Mouse (Mus musculus) yolk sac, embryonic 10.5 days (tissue): ENCODE measurements at regions not wholly inside any gene's neighbourhood (a gene's known extent, or its start where the extent isn't known, plus 50 kb on each side); places are given as distances from the start of the nearest gene placed in this dataset.

Experiments
- DNase-seq: peaks from one replicate; pipeline ENCODE4 v3.0.0-alpha.2; 2017; ENCODE audit warnings: low spot score

DNA sequence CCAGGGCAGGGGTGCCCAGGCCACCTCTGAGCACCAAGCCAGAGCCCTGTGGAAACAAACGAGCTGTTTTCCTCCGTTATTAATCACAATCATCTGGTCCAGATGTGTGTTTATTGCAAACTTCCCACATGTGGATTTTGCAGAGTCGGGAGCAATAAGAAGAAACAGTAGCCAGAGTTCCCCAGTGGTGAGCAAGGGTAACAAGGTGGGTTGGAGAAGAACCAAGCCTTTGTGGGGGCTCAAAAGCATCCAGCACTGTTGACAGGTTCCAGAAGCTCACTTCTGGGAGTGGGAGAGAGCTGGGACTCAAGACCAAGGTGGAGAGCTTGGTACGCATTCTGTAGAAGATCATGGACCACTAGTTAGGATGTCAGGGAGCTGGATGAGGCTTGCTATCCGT, 63.6 kb downstream of the Hif1an start:
- DNase-seq = no peak

DNA sequence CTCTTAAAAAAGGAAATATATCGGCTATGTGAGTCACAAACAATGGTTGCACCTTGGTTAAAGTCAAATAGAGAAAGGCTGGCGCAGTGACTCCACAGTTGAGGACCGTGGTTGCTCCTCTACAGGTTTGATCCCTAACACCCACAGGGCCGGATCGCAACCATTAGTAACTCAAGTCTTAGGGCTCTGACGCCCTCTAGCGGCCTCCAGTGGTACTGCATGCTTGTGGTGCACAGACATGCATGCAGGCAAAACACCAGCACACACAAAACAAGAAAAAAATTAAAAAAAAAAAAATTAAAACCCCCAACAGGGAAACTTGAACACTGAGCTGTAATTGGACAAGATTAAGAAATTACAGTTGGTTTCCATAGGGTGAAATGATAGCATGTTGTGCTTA, 67.1 kb downstream of the Hif1an start:
- no peak for DNase-seq

DNA sequence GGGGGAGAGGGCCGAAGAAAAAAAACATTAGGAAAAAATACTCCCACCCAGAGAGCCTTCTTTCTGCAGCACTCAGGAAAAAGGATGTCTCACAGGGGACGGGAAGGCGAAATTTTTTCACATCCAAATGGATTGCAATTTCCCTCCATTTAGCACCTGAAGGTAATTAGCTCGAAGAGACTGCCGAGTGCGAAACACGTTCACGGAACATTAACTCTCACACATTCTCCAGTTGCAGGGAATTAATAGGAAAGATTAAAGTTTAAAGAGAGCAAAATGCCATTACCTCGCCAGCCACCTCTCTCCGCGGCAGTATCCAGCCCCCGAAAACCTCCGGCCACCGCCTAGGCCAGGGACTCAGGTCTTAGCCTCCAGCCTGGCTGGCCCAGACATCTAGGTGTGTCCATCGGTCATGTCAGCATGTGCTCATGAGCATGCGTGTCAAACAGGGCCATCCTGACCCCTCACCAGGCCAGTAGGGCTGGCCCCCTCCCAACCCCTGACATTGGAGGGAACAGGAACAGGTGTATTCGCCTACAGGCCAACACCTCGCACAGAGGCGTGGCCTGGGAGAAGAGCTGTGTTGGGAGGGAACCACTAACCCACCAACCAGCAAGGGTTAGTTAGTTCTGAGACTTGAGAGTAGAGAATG, 68.8 kb downstream of the Hif1an start:
- no peak for DNase-seq

DNA sequence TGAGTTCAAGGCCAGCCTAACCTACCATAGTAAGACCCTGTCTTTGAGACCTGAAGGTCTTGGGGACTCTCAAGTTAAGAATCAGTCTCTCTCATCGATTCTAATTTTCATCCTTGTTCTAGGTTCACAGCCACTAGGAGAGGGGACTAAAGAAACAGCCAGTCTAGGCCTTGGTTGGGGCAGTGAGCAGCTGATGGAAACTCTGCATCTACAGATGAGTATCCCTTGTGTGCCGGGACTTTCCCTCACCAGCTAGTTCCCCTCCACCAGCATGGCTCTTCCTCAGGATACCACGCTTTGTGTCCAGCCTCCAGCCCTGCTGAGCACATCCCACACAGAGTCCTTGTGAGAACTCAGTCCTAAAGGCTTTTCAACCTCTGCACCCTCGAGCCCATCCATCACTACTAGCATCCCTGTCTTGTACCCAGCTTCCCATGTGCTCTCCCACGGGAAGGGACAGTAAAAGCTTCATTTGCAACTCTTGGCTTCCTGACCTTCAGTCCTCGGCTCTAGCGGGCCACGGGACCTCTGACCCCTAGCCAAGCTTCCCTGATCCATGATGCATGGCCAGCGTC, 74.6 kb downstream of the Hif1an start:
- DNase-seq = no peak

DNA sequence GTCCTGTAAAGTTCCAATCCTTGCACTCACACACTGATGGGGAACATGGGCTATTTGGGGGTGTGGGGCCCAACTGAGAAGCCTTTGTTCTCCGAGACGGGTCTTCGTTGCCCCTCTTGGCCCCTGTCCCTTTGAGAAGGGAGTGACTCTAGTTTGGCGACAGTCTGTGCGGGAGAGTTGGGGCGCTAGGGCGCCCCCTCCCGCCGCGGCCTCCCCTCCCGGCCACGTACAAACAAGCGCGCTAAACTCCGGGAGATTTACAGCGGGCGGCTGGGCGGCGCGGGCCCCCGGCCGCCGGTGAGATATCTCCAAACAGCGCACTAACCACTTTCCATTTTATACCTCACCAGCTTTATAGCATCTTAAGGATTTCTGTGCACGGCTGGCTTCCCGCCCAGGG, 77.4 kb downstream of the Hif1an start:
- DNase-seq = no peak

DNA sequence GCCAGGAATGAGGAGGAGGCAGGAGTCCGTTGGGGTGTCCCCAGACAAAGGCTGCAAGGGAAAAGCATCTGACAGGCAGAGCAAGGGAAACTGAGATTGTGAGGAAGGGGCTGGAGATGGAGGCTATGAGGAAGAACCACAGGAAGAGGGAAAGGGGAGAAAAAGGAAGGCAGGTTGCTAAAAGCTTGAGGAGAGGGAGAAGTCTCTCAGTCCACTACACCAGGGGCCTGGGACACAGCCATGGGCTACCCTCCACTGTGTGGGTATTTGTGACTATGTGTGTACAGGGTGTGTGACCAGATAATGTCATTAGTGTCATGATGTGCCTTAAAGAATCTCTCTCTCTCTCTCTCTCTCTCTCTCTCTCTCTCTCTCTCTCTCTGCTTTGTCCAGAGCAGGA, 77.9 kb downstream of the Hif1an start:
- DNase-seq = no peak

DNA sequence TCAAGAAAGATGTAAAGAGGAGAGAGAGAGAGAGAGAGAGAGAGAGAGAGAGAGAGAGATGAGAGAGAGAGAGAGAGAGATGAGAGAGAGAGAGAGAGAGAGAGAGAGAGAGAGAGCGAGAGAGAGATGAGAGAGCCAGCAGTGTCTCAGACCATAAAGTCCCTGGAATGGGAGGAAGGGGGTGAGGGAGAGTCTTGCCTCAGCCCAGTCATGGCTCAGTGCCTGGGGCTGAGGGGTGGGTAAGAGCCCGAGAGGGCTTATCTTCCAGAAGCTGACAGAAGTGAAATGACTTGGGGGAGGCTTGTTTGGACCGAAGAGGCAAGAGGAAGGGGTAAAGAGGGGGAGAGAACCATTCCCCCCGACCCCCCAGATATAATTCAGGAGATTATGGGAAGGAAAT, 79.6 kb downstream of the Hif1an start:
- no peak for DNase-seq

DNA sequence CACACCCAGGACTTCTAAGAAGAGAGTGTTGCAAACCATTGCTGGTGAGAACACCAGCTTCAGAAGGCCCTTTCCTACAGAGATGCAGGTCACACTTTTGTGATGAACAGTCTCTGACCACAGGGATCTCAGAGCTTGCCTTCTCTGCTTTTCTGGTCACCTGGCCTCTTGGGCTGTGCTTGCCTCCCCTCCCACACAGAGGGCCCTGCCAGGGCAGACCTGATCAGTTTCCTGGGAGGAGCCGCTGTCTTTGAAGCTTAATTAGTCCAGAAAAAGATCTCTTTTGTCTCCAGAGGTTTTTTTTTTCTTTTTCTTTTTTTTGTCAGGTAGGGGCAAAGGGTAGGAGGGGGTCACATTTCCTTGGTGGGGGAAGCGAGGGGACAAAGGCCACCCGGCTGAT, 81.7 kb downstream of the Hif1an start:
- no peak for DNase-seq

DNA sequence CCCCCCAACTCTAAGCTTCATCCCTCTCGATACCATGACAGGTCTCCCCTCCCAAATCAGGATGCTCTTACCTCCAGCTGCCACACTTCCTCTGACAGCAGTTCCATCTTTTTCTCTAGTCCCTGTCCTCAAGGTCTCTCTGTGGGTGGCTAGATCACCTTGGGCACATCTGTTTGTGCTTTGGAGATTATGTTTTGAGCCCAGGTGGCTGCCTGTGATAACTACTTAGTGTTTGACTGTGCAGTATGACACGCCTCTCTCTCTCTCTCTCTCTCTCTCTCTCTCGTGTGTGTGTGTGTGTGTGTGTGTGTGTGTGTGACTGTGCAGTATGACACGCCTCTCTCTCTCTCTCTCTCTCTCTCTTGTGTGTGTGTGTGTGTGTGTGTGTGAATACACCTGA, 82.3 kb downstream of the Hif1an start:
- DNase-seq = no peak

DNA sequence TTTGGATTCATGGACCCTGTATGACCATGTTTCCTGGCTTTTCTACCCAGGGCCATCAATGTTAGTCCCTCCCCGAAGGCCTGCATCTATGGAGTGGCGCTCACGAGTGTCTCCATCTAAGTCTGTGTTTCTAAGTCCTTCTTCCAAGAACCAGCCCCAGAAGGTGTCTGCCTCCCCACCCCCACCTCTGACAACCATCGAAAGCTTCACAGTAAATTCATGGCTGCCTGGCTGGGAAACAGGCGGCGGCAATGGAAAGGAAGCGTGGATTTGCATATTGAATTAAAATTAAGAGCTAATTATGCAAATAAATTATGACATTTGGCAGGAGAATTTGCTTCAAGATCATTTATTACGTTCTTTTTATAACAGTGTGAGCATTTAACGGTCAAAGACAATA, 83.9 kb downstream of the Hif1an start:
- no peak for DNase-seq

DNA sequence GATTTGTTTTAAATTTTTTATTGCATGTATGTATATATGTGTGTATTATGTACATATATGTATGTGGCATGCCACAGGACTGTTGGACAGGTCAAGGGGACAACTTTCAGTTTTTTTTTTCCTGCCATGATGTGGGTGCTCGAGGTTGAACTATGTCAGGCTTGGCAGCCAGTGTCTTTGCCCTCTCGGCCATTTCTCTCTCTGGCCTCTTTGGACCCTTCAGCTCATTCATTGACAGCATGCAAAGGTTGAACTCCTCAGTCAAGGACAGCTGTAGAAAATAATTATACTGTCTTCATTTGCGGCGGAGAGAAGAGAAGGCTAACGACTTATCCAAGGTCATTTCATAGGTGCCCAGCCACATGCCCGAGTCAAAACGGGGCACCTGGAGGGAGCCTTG, 86.6 kb downstream of the Hif1an start:
- no peak for DNase-seq

DNA sequence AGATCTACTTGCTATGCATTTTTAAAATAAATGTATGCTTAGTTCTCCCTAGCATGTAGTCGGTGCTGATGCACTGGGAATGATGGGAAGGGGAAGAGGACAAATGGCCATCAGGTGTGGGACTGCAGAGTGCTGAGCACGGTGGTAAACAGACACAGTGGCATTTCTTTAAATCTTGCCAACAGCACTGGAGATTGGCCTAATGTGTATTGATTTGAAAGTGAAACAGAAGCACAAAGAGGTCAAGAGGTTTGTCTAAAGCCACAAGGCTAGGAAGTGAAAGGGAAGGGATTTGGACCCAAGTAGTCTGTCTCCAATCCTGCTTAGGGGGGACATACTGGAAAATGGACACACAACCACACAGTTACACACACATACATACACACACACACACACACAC, 88.2 kb downstream of the Hif1an start:
- no peak for DNase-seq

DNA sequence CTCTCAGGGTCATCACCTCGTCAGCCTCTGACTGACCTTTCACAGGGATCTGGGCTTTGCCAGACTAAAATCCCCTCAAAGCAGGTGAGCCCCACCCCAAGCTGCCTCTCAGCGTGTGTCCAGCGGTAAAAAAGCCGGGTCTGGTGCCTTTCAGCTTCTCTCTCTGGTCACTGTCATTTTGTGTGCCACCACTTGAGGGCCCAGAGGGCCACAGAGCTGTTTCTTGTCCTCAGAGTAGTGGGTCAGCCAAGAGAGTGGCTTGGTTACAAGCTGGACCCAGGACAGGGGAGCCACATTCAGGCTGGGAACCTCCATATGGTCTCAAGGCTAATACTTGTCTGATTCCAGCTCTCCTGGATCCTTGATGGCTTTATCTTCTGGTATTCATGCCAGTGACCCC, 89.0 kb downstream of the Hif1an start:
- DNase-seq = no peak

DNA sequence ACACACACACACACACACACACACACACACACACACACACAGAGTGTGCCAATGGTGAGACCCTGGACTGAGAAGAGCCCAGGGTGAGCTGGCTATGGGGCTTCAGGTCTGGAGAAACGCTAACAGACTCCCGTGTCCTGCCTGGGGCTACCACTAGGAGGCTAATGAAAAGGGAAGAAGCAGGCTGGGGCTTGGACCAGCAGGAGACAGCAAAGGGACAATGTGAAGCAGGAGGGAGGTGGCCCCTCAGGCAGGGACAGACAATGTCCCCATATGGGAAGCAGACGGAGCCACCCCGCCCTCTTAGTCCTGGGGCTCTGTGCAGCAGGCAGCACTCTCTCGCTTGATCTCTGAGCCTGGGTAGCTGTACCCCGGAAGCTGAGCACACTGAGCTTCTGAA, 93.1 kb downstream of the Hif1an start:
- DNase-seq = peak; percentile 13

DNA sequence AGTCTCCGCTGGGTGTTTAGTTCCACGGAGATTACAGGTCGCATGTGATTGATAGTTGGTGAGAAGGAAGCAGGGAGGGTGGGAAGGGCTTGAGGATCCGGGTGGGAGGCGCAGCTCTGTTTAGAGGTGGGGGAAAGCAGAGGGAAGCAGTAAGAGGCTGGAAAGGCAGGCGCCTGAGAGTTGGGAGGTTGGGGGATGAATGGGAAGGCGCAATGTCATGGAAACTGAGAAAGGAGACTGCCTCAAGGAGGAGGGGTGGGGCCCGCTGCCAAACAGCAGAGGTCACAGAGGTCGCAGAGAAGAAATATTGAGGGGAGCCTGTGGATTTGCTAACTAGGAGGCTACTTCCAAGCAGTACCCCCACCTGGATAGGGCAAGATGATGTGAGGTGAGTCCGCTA, 96.5 kb upstream of the Pax2 start:
- no peak for DNase-seq

DNA sequence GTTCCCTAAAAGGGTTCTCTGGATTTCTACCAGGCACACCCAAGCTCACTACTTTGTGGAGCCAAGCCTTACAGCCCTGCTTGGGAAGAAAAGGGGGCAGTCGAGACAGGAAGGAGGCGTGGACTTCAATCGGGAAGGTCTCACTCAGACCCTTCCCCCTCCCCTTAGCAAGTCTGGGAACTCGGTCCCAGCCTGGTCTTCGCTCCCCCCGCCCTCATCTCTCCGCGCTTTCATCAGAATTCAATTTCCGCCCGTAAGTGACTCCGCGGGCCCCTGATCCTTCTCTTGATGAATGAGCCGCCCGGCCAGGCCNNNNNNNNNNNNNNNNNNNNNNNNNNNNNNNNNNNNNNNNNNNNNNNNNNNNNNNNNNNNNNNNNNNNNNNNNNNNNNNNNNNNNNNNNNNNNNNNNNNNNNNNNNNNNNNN, 86.3 kb upstream of the Pax2 start:
- DNase-seq = no peak

DNA sequence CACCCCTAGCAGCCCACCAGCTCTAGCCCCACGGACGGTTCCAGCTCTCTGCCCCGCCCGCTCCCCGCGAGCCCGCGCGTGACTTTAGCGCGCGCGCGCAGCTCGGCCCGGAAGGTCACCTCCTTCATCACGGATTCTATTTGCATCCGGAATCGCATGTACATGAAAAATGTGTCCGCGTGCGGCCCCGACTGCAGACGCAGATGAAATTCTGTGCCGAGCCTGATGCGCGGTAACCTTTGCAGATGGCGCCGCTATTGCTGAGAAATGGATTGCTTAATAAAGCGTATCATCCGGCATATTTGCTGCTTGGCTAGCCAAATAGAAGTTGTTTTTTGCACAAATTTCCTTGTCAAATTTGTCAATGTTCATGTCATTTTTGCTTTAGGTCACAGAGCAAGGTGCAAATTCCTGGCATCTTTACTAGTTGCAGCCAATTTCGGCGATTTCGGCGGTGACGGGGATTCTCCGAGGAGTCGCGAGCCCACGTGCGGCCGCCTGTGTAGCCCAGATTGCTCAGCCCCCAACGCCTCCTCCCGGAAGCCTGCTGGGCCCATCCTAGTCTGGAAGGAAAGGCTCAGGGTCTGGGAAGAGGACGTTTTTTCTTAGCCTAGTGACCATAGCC, 81.1 kb upstream of the Pax2 start:
- no peak for DNase-seq

DNA sequence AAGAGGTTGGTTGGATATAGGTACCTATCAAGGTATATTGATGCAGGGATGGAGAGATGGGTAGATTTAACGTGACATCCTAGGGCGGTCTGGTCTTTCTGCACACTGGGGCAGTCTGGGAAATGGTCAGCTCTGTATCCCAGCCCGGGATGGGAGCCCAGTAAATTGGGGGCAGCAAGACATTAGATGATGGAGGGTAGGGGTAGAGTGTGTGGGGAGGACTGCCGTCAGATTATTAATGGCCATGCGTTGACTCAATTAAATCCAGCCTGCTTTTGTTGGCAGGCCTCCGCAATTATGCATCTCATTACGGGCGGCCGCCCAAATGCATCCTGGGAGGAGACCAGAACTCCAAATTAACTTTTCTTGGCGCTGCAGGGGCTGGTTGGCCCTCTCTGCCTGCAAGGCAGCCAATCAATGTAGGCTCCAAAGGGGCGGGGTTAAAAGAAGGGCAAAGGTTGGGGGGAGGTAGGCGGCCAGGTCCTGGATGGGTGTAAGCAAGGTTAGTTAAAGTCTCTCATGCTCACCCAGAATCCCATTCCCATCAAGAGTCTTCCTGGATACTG, 79.2 kb upstream of the Pax2 start:
- no peak for DNase-seq

DNA sequence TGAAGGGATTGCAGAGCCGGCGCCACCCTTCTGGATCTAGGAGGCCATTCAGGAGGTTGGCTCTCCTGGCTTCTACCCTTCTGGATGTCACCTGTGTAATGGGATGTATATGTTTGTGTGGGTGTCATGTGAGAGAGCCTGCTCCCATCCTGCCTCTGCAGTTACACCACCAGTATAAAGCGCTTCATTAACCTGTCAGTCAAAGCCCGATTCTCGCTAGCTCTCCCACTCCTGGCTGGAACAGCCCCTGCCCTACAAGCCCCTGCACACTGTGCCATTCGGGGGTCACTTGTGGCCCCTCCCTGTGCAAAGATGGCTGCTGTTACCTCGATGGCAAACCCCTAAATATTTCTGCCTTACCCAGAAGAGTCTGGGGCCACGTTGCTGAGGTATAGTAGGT, 78.5 kb upstream of the Pax2 start:
- DNase-seq = no peak

DNA sequence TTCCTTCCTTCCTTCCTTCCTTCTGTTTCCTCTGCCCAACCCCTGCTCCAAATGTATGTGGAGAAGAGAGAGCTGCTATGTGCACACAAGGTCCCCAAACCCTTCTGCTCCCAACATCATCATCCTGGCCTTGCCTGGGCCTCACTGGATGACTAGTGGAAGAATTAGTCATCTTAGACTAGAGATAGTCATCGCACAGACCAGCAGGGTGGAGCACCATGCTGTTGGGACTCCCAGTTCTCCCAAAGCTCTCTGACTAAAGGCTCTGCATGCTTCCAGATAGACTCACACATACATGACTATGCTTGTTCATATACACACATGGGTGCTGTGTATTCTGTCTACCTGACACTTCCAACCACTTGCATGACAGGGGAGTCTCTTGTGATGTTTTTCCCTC, 77.2 kb upstream of the Pax2 start:
- DNase-seq = no peak

DNA sequence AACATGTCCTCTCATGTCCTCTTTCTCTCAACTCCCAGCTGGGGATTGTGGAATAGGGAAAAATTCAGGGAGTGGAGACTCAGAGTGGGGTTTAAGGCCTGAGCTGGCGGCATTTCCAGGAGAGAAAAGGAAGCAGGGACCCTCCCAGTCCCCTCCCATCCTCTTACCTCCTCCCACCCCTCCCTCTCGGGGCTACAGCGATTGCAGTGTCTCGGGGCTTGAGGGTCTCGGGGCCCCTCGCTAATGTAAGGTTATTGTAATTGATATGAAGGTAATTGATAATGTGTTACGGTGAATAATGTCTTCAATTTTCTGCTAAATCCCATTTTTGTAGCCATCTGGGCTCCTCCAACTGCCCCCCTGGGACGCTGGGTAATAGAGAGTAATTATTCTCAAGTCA, 74.2 kb upstream of the Pax2 start:
- DNase-seq = no peak

DNA sequence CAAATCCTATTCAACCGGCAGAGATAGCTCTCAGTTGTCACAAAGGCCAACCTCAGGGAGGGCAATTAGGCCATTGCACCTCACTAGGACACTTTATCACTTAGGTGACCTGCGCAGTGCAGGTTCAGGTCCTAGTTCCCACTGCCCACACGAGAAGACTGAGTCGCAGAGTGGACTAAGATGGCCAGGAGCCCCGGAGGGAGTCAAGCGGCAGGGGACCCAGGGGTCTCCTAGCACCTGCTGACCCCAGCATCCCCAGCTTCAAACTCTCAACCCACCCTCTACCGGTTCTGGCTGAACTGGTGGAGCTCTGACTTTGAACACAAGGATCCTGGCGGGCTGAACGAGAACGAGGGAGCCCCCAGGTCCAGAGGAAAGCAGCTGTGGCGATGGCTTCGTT, 72.7 kb upstream of the Pax2 start:
- DNase-seq = no peak

DNA sequence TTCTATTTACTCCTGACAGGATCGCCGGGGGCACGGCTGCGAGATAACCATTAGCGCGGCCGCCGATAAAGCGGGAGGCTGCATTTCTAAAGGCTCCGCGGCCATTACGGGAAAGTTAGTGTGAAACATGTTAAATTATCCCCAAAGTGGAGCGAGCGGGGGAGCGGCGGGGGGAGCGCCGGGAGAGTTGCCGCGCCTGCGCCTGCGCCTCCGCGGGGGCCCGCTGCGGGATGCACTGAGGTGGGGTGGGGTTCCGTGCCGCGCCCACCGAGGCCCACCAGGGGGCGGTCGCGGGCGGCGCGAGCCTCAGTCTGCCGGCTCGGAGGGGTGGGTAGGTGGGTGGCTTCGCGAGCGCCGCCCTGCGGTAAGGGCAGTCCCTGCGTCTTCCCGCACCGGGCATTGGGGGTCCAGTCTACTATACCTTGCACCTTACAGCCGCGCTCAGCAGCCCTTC, 71.8 kb upstream of the Pax2 start:
- DNase-seq = peak; percentile 26

DNA sequence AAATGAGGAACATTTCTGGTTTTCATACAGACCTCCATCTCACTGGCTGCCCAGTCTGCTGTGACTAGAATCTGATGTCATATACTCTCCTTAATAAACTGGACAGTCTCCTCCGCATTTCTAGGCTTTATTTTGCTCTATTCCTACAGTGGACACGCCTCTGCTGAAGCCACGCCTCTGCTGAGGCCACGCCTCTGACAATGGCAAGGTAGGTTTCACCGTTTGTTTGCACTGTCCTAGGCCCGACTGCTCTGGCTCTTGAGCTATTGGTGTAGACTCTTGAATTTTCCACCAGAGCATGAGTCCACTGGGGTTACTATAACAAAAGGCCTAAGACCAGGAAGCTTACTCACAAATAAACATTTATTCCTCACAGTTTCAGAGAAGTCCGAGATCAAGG, 69.8 kb upstream of the Pax2 start:
- DNase-seq = no peak
